Mouse (Mus musculus): ENCODE results near the gene Gm10053. TPM values are rescaled to one million over a fixed set of nuclear protein-coding genes. Genes with fewer than 3 reads are reported as not detected.

The Gm10053 gene
- 204 and 209 TPM in 2 replicates for polyA plus RNA-seq (2021; fragmentation: Nextera tagmentation)
- long read RNA-seq, experiment 1, transcript Gm10053-201 (1 exons, 946 nt): major isoform, 6 of 6 reads
- long read RNA-seq, experiment 1, partial matches to known transcripts: 0 of 6 reads
- long read RNA-seq, experiment 1, other reads (novel, unspliced or antisense): 0 of 6 reads
- long read RNA-seq, experiment 2, partial matches to known transcripts: 0 of 3 reads
- long read RNA-seq, experiment 2, other reads (novel, unspliced or antisense): 0 of 3 reads

DNA sequence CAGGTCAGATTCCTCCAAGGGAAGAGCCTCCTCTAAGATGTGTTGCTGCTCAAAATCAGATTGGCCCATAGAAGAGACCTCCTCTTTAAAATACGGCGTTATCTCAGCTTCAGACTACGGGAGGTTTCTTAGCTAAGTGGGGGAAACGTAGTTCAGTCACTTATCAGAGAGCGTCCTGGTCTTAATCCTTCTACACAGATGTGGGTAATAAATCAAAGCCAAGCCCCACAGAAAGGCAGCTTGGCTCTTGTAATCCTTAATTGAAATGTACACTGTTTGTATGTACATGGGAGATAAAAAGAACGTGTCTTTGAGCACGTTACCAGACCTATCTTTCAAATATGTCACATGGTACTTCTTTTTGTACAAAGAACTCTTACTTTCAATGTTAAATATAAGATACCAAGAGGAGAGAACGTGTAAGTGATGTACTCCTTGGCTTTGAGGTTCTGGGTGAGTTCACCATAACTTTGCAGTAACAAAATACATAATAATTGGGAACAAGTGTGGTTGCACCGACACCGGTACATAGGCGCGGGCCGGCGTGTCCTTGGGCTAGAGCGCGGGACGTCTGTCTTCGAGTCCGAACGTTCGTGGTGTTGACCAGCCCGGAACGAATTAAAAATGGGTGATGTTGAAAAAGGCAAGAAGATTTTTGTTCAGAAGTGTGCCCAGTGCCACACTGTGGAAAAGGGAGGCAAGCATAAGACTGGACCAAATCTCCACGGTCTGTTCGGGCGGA, at the start of gene Gm10053:
Gm10053 (plus strand) TSS at position 558 of the 742 bp plus-strand sequence.

DNA sequence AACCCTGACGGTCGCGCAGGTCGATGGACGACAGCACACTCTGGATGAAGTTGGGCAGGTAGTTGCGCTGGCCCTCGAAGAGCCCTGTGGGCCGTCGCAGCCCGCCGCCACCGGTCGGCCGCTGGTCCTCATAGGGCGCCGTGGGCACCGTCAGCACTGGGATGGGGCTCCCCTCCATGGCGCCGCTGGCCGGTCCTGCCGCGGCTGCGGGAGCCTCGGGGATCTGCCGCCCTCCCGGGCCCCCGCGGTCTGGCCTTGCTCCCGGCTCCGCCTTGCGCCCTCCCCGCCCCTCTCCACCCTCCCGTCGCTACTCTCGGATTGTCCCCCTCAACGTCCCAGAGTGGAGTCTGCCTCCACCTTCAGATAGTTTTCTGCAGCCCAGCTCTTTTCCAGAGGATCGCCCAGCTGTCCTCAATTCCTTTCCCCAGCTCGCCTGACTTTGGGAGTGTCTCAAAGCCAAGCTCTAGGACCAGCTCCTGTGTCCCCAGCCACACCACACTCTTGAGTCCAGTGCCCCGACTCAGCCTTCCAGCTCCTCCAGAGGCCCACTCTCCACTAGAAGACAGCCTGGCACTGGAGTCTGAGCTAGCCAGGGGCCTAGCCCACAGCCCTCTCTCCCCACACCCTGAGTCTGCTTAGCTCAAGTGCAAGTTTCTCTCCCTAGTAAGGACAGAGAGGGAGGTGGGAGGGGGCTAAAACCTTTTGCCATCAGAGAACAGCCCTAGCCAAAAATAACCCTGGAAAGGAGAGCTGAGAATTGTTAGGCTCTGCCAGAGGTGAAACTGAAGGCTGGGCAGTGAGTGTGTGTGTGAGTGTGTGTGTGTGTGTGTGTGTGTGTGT, 13.7 kb upstream of the Gm10053 start, which contains the start of gene Pgm5:
Pgm5 (minus strand) TSS at position 244 of the 840 bp plus-strand sequence.

DNA sequence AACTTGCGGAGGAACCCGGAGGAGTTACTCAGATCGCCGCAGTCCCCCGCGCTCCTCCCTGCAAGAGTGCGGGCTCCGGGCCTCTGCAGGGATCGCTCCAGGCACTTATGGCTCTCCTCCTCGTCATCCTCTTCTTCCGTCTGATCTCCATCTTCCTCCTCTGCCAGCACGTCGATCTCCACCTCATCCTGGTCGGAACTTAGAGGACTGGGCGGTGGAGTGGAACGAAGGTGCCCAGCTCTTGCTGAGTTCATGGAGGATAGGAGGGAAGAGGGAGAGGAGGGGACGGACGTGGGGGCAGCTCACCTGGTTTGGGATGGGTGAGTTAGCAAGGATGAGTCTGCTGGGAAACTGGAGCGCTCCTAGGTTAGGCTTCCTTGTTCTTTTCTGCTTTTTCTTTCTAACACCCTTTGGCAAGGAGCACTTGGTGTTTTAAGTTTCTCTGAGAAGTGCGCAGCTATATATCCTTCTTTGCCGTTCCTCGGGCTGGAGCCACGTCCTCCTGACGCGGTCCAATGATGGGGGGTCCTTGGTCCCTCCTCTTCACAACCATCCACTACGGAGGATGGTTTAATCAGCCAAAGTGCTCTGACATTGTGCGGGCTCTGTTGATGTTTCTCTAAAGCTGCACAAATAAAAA, 25.2 kb downstream of the Gm10053 start, which contains the start of gene Foxd4:
Foxd4 (minus strand) TSS at position 617 of the 640 bp plus-strand sequence.

Other genes starting within 250 kb of the Gm10053 start
- 0.64 and 0.78 TPM in 2 replicates for gene Tmem252, start 201.7 kb upstream of the Gm10053 start, polyA plus RNA-seq (2021; fragmentation: Nextera tagmentation)
- 0.13 and 0.25 TPM in 2 replicates for gene Pgm5, start 13.8 kb upstream of the Gm10053 start, polyA plus RNA-seq (2021; fragmentation: Nextera tagmentation)
- not detected in 2 replicates for gene Foxd4, start 25.5 kb downstream of the Gm10053 start, polyA plus RNA-seq (2021; fragmentation: Nextera tagmentation)
- 13.8 and 15.5 TPM in 2 replicates for gene Cbwd1, start 85.9 kb downstream of the Gm10053 start, polyA plus RNA-seq (2021; fragmentation: Nextera tagmentation)
- gene Dock8, start 123.8 kb downstream of the Gm10053 start, polyA plus RNA-seq (2021; fragmentation: Nextera tagmentation): 0.90 and 1.1 TPM in 2 replicates